Comparison of ENCODE assay signal across 9 mouse cellular contexts in genomic region chr7:24299823-24300481, GRCm38 (mm10). TPM values are rescaled to one million over a fixed set of nuclear protein-coding genes. Genes with fewer than 3 reads are reported as not detected.
A peak's percentile ranks its signal among the peaks of the same experiment; 100 is the strongest.
DNase-seq lines count a peak whose midpoint lies in the region; ATAC-seq lines count a peak whose summit lies in the region.
"Had no signal": no experiment of that assay in that cellular context is flagged by ENCODE, and none has a peak within 500 bp of the region (broad histone marks: within the 10 kb centered on the region; RNA-seq: fewer than 3 reads in every experiment).

No protein-coding gene starts in this region.

- peak; percentile 17 for DNase-seq in kidney, adult 18-20 months
- DNase-seq in kidney, adult 9 months, result no peak
- DNase-seq in ZHBTc4 (ENCODE audit: low read depth, low spot score), result peak; percentile 19
- DNase-seq in hindbrain, embryonic 11.5 days (ENCODE audit: low spot score), result peak; percentile 51
- no peak for DNase-seq in liver, embryonic 13.5 days
- peak; percentile 29 for DNase-seq in retina, embryonic 14.5 days (ENCODE audit: low spot score)
- DNase-seq in natural killer cell, adult 2 months (ENCODE audit: low spot score in 2 of 2), result no peak

- H3K27ac ChIP-seq in embryonic facial prominence, embryonic 13.5 days, result peak overlapping the region; percentile 98
- H3K27ac ChIP-seq in hindbrain, embryonic 11.5 days (ENCODE audit: low read depth, low read length), result peak overlapping the region; percentile 91; the same call in 1 of the 2 replicates
- no peak overlapping the region; the same call in 1 of the 2 replicates for H3K27ac ChIP-seq in liver, embryonic 13.5 days

- peak overlapping the region; percentile 71 for H3K9ac ChIP-seq in embryonic facial prominence, embryonic 13.5 days
- H3K9ac ChIP-seq in hindbrain, embryonic 11.5 days (ENCODE audit: low read depth, low read length), result peak overlapping the region; percentile 59
- peak overlapping the region; percentile 76 for H3K9ac ChIP-seq in liver, embryonic 13.5 days

- H3K27me3 ChIP-seq in embryonic facial prominence, embryonic 13.5 days, result no peaks in the 10 kb centered on the region
- H3K27me3 ChIP-seq in hindbrain, embryonic 11.5 days (ENCODE audit: control insufficient read depth, insufficient read depth, low read length), result no peaks in the 10 kb centered on the region
- no peaks in the 10 kb centered on the region for H3K27me3 ChIP-seq in liver, embryonic 13.5 days
- H3K27me3 ChIP-seq: Patski had no signal

- under 1% methylated on average over 18 of the region's 18 CpGs for WGBS in embryonic facial prominence, embryonic 13.5 days
- under 1% methylated on average over 18 of the region's 18 CpGs for WGBS in hindbrain, embryonic 11.5 days
- 2% methylated on average over 18 of the region's 18 CpGs for WGBS in liver, embryonic 13.5 days (ENCODE audit: insufficient replicate concordance)

- H3K9me3 ChIP-seq in embryonic facial prominence, embryonic 13.5 days, result no peaks in the 10 kb centered on the region
- H3K9me3 ChIP-seq in hindbrain, embryonic 11.5 days (ENCODE audit: control insufficient read depth, low read length), result no peaks in the 10 kb centered on the region
- H3K9me3 ChIP-seq in liver, embryonic 13.5 days (replicated peaks), result no peaks in the 10 kb centered on the region

- ATAC-seq in embryonic facial prominence, embryonic 13.5 days (ENCODE audit: insufficient number of reproducible peaks, insufficient read depth, low FRiP score, low TSS enrichment, low read depth), result 0 out of 2 replicates have a peak, but pooled peaks have one; percentile 1
- peak; percentile 43 for ATAC-seq in hindbrain, embryonic 11.5 days (ENCODE audit: low FRiP score)
- ATAC-seq in liver, embryonic 13.5 days (ENCODE audit: low read depth), result peak; percentile 30; the same call in 1 of the 2 replicates

- peaks cover 54% of the 10 kb centered on the region for H3K36me3 ChIP-seq in embryonic facial prominence, embryonic 13.5 days
- peaks cover 13% of the 10 kb centered on the region; the same call in 1 of the 2 replicates for H3K36me3 ChIP-seq in hindbrain, embryonic 11.5 days (ENCODE audit: control insufficient read depth, insufficient read depth, low read length)
- H3K36me3 ChIP-seq in liver, embryonic 13.5 days, result peaks cover 37% of the 10 kb centered on the region

- peak overlapping the region; percentile 88 for H3K4me2 ChIP-seq in embryonic facial prominence, embryonic 13.5 days
- peak overlapping the region; percentile 79 for H3K4me2 ChIP-seq in hindbrain, embryonic 11.5 days (replicated peaks; ENCODE audit: low read depth, low read length)
- H3K4me2 ChIP-seq in liver, embryonic 13.5 days, result peak overlapping the region; percentile 80

- H3K4me3 ChIP-seq in embryonic facial prominence, embryonic 13.5 days, result peak overlapping the region; percentile 70
- peak overlapping the region; percentile 79 for H3K4me3 ChIP-seq in hindbrain, embryonic 11.5 days (ENCODE audit: low read depth, low read length)
- H3K4me3 ChIP-seq in liver, embryonic 13.5 days (replicated peaks), result peak overlapping the region; percentile 70

- peaks cover 11% of the 10 kb centered on the region for H3K4me1 ChIP-seq in embryonic facial prominence, embryonic 13.5 days
- H3K4me1 ChIP-seq in hindbrain, embryonic 11.5 days (replicated peaks; ENCODE audit: control insufficient read depth, insufficient read depth, low read length), result 0 out of 2 replicates have a peak, but pooled peaks cover 2% of the 10 kb centered on the region
- H3K4me1 ChIP-seq in liver, embryonic 13.5 days (replicated peaks), result peaks cover 30% of the 10 kb centered on the region

RNA-seq across cellular contexts. Expression of gene Zfp61, which starts 1.1 kb away (rescaled TPM):
- polyA plus RNA-seq in embryonic facial prominence, embryonic 13.5 days (2015; fragmentation: Nextera tagmentation; extraction: Ambion mirVana), result 53.8 and 58.5 TPM in 2 replicates
- 32.1 and 40.0 TPM in 2 replicates for polyA plus RNA-seq in hindbrain, embryonic 11.5 days (2014; fragmentation: Nextera tagmentation; extraction: Ambion mirVana)
- polyA plus RNA-seq in liver, embryonic 13.5 days (2015; fragmentation: Nextera tagmentation; extraction: Ambion mirVana), result 3.4 and 5.1 TPM in 2 replicates

RNA-seq across cellular contexts. Expression of gene Zfp94, which starts 16.5 kb away (rescaled TPM):
- 14.3 and 18.8 TPM in 2 replicates for polyA plus RNA-seq in embryonic facial prominence, embryonic 13.5 days (2015; fragmentation: Nextera tagmentation; extraction: Ambion mirVana)
- 12.8 and 15.4 TPM in 2 replicates for polyA plus RNA-seq in hindbrain, embryonic 11.5 days (2014; fragmentation: Nextera tagmentation; extraction: Ambion mirVana)
- 2.5 and 2.6 TPM in 2 replicates for polyA plus RNA-seq in liver, embryonic 13.5 days (2015; fragmentation: Nextera tagmentation; extraction: Ambion mirVana)

RNA-seq across cellular contexts. Expression of gene Zfp93, which starts 29.7 kb away (rescaled TPM):
- polyA plus RNA-seq in embryonic facial prominence, embryonic 13.5 days (2015; fragmentation: Nextera tagmentation; extraction: Ambion mirVana), result 10.7 and 10.8 TPM in 2 replicates
- polyA plus RNA-seq in hindbrain, embryonic 11.5 days (2014; fragmentation: Nextera tagmentation; extraction: Ambion mirVana), result 7.2 and 9.6 TPM in 2 replicates
- polyA plus RNA-seq in liver, embryonic 13.5 days (2015; fragmentation: Nextera tagmentation; extraction: Ambion mirVana), result 0.97 and 1.2 TPM in 2 replicates

RNA-seq across cellular contexts. Expression of gene Tescl, which starts 33.8 kb away (rescaled TPM):
- polyA plus RNA-seq in embryonic facial prominence, embryonic 13.5 days (2015; fragmentation: Nextera tagmentation; extraction: Ambion mirVana), result 0.25 TPM in 1 of 2 replicates, not detected in the other
- not detected in 2 replicates for polyA plus RNA-seq in hindbrain, embryonic 11.5 days (2014; fragmentation: Nextera tagmentation; extraction: Ambion mirVana)
- not detected in 2 replicates for polyA plus RNA-seq in liver, embryonic 13.5 days (2015; fragmentation: Nextera tagmentation; extraction: Ambion mirVana)
- polyA plus RNA-seq: Patski had no signal

RNA-seq across cellular contexts. Expression of gene Zfp108, which starts 45.4 kb away (rescaled TPM):
- 5.3 and 6.5 TPM in 2 replicates for polyA plus RNA-seq in embryonic facial prominence, embryonic 13.5 days (2015; fragmentation: Nextera tagmentation; extraction: Ambion mirVana)
- polyA plus RNA-seq in hindbrain, embryonic 11.5 days (2014; fragmentation: Nextera tagmentation; extraction: Ambion mirVana), result 2.2 and 3.0 TPM in 2 replicates
- polyA plus RNA-seq in liver, embryonic 13.5 days (2015; fragmentation: Nextera tagmentation; extraction: Ambion mirVana), result 0.40 and 0.49 TPM in 2 replicates

Comparison
In these comparisons a context has a peak if more than half of its experiments do, and no peak if none do; other contexts are left out.
1. DNase-seq: peak in kidney, adult 18-20 months (single experiment), ZHBTc4 (single experiment), hindbrain, embryonic 11.5 days (single experiment) and retina, embryonic 14.5 days (single experiment); none in kidney, adult 9 months (single experiment), liver, embryonic 13.5 days (single experiment) and natural killer cell, adult 2 months (0 of 2).
2. Peak in every context shown above with its lines, with median percentiles within 50 percentile points of each other: ATAC-seq, H3K4me2 ChIP-seq, H3K4me3 ChIP-seq and H3K9ac ChIP-seq.